In genomic region chr11:4174586-4174985, GRCm38 (mm10) we compare ENCODE assay signal across 10 mouse cellular contexts. TPM values are rescaled to one million over a fixed set of nuclear protein-coding genes. Genes with fewer than 3 reads are reported as not detected.
DNase-seq lines count a peak whose midpoint lies in the region; ATAC-seq and TF ChIP-seq lines count a peak whose summit lies in the region.
"Had no signal": no experiment of that assay in that cellular context is flagged by ENCODE, and none has a peak within 500 bp of the region (broad histone marks: within the 10 kb centered on the region; RNA-seq: fewer than 3 reads in every experiment).

No protein-coding gene starts in this region.

- H3K9ac ChIP-seq in kidney, embryonic 15.5 days: no peak overlapping the region
- H3K9ac ChIP-seq: limb, embryonic 15.5 days had no signal

- no peak overlapping the region for H3K4me2 ChIP-seq in kidney, embryonic 15.5 days
- H3K4me2 ChIP-seq: limb, embryonic 15.5 days had no signal

- no peak for ATAC-seq in kidney, embryonic 15.5 days (replicated peaks; ENCODE audit: low FRiP score)
- ATAC-seq: Patski had no signal

- H3K27ac ChIP-seq in kidney, adult 2 months (ENCODE audit: insufficient read depth, low read depth, low read length): no peak overlapping the region
- no peak overlapping the region for H3K27ac ChIP-seq in kidney, embryonic 15.5 days
- H3K27ac ChIP-seq: limb, embryonic 15.5 days had no signal

- H3K27me3 ChIP-seq in kidney, adult 2 months (replicated peaks; ENCODE audit: control insufficient read depth, insufficient read depth, low read length): no peaks in the 10 kb centered on the region
- H3K27me3 ChIP-seq in kidney, embryonic 15.5 days: no peaks in the 10 kb centered on the region
- H3K27me3 ChIP-seq: limb, embryonic 15.5 days; Patski had no signal

- no peaks in the 10 kb centered on the region for H3K4me1 ChIP-seq in kidney, adult 2 months (ENCODE audit: control insufficient read depth, insufficient read depth, low read length)
- H3K4me1 ChIP-seq in kidney, embryonic 15.5 days: no peaks in the 10 kb centered on the region
- H3K4me1 ChIP-seq: limb, embryonic 15.5 days had no signal

- DNase-seq in kidney, adult 2 months: peak; percentile 67
- peak; percentile 63 to 71 for DNase-seq in frontal cortex, postnatal 10 days (ENCODE audit: low spot score in 2 of 2)
- DNase-seq in kidney, postnatal 10 days: peak; percentile 42
- DNase-seq in right cerebral cortex, adult 2 months (ENCODE audit: low spot score in 2 of 2): peak; percentile 34 to 68
- no peak for DNase-seq in embryo, embryonic 9.5 days (ENCODE audit: extremely low spot score)
- no peak for DNase-seq in embryo, embryonic 10 days (ENCODE audit: low spot score)

- H3K36me3 ChIP-seq in kidney, adult 2 months (ENCODE audit: control insufficient read depth, insufficient read depth, low read length): peaks cover 17% of the 10 kb centered on the region
- H3K36me3 ChIP-seq in kidney, embryonic 15.5 days: peaks cover 100% of the 10 kb centered on the region

- TF ChIP-seq POLR2A in kidney, adult 2 months (IDR thresholded peaks at IDR 0.05; ENCODE audit: low read depth, low read length): no peak

- no peak overlapping the region for H3K4me3 ChIP-seq in kidney, adult 2 months (ENCODE audit: insufficient read depth, low read depth, low read length)
- no peak overlapping the region for H3K4me3 ChIP-seq in kidney, embryonic 15.5 days (replicated peaks)
- H3K4me3 ChIP-seq: erythroblast, embryonic 14.5 days; limb, embryonic 15.5 days had no signal

- TF ChIP-seq CTCF in kidney, adult 2 months (conservative IDR thresholded peaks at IDR 0.05; ENCODE audit: insufficient read depth, insufficient read length, low read depth, low read length): no peak

- WGBS in kidney, adult 2 months: 59% methylated on average over 5 of the region's 5 CpGs
- 88% methylated on average over 5 of the region's 5 CpGs for WGBS in kidney, embryonic 15.5 days

- H3K9me3 ChIP-seq in kidney, embryonic 15.5 days (replicated peaks): no peaks in the 10 kb centered on the region
- H3K9me3 ChIP-seq: limb, embryonic 15.5 days had no signal

RNA-seq across cellular contexts. Expression of gene Tbc1d10a, which starts 12.0 kb away (rescaled TPM):
- 91.4 and 115 TPM in 2 replicates for polyA plus RNA-seq in kidney, adult 2 months (2012; rRNA removed)
- polyA plus RNA-seq in kidney, embryonic 15.5 days (2015; fragmentation: Nextera tagmentation; extraction: Ambion mirVana): 43.9 and 44.5 TPM in 2 replicates

RNA-seq across cellular contexts. Expression of gene Sf3a1, which starts 14.4 kb away (rescaled TPM):
- 21.0 and 21.1 TPM in 2 replicates for polyA plus RNA-seq in kidney, adult 2 months (2012; rRNA removed)
- polyA plus RNA-seq in kidney, embryonic 15.5 days (2015; fragmentation: Nextera tagmentation; extraction: Ambion mirVana): 57.8 and 61.7 TPM in 2 replicates

RNA-seq across cellular contexts. Expression of gene Ccdc157, which starts 14.5 kb away (rescaled TPM):
- polyA plus RNA-seq in kidney, adult 2 months (2012; rRNA removed): 9.6 and 12.1 TPM in 2 replicates
- 7.2 and 9.0 TPM in 2 replicates for polyA plus RNA-seq in kidney, embryonic 15.5 days (2015; fragmentation: Nextera tagmentation; extraction: Ambion mirVana)

RNA-seq across cellular contexts. Expression of gene Rnf215, which starts 39.6 kb away (rescaled TPM):
- 25.2 and 26.7 TPM in 2 replicates for polyA plus RNA-seq in kidney, adult 2 months (2012; rRNA removed)
- polyA plus RNA-seq in kidney, embryonic 15.5 days (2015; fragmentation: Nextera tagmentation; extraction: Ambion mirVana): 27.4 and 28.2 TPM in 2 replicates

RNA-seq across cellular contexts. Expression of gene Castor1, which starts 43.4 kb away (rescaled TPM):
- 15.8 and 16.3 TPM in 2 replicates for polyA plus RNA-seq in kidney, adult 2 months (2012; rRNA removed)
- polyA plus RNA-seq in kidney, embryonic 15.5 days (2015; fragmentation: Nextera tagmentation; extraction: Ambion mirVana): 6.0 and 6.5 TPM in 2 replicates

Comparison
In these comparisons a context has a peak if more than half of its experiments do, and no peak if none do; other contexts are left out.
1. DNase-seq: peak in kidney, adult 2 months (single experiment), frontal cortex, postnatal 10 days (2 of 2), kidney, postnatal 10 days (single experiment) and right cerebral cortex, adult 2 months (2 of 2); none in embryo, embryonic 9.5 days (single experiment) and embryo, embryonic 10 days (single experiment).